Mouse (Mus musculus): ENCODE measurements around the gene Kcns3. TPM values are rescaled to one million over a fixed set of nuclear protein-coding genes. Genes with fewer than 3 reads are reported as not detected.
"Not testable (repeated sequence)": the region's sequence is repeated elsewhere in the genome, so short reads cannot be mapped to it uniquely, and the experiment has no call there.

The Kcns3 gene
- polyA plus RNA-seq, 1 experiment from 2014 or later, result 0.26 TPM

GRCm38 (mm10) chr12:11149421-11150191, 1.2 kb downstream of the Kcns3 start:
- peaks cover 23% of the 10 kb centered on the region for H3K4me1 ChIP-seq
- peak overlapping the region; percentile 68 for H3K4me3 ChIP-seq
- H3K36me3 ChIP-seq, result no peaks in the 10 kb centered on the region
- peaks cover 63% of the 10 kb centered on the region for H3K27me3 ChIP-seq (ENCODE audit: low read depth, poor library complexity, severe bottlenecking)
- peak; percentile 61 for DNase-seq (ENCODE audit: low spot score)
- peak overlapping the region; percentile 13; the same call in 1 of the 2 replicates for H3K27ac ChIP-seq (replicated peaks)
- under 1% methylated on average over 40 of the region's 41 CpGs for WGBS
- no peaks in the 10 kb centered on the region for H3K9me3 ChIP-seq (replicated peaks)

- DNase-seq (ENCODE audit: low spot score), result no peak
- 3% methylated on average over 14 of the region's 14 CpGs for WGBS
- H3K27me3 ChIP-seq (ENCODE audit: low read depth, poor library complexity, severe bottlenecking), result peaks cover 63% of the 10 kb centered on the region
- H3K27ac ChIP-seq (replicated peaks), result no peak overlapping the region
- H3K4me1 ChIP-seq, result peaks cover 23% of the 10 kb centered on the region
- no peaks in the 10 kb centered on the region for H3K36me3 ChIP-seq
- no peaks in the 10 kb centered on the region for H3K9me3 ChIP-seq (replicated peaks)
- H3K4me3 ChIP-seq, result peak overlapping the region; percentile 68
These were observed 1.8 kb downstream of the Kcns3 start for GRCm38 (mm10) chr12:11149121-11149420.

- peaks cover 28% of the 10 kb centered on the region for H3K27me3 ChIP-seq (ENCODE audit: low read depth, poor library complexity, severe bottlenecking)
- DNase-seq (ENCODE audit: low spot score), result no peak
- H3K4me1 ChIP-seq, result peaks cover 11% of the 10 kb centered on the region
- H3K4me3 ChIP-seq, result no peak overlapping the region
- no peak overlapping the region for H3K27ac ChIP-seq (replicated peaks)
- WGBS, result 87% methylated on average over 1 of the region's 1 CpGs
- H3K9me3 ChIP-seq (replicated peaks), result no peaks in the 10 kb centered on the region
- H3K36me3 ChIP-seq, result no peaks in the 10 kb centered on the region
These were observed 6.0 kb downstream of the Kcns3 start for GRCm38 (mm10) chr12:11144894-11145293.

- no peaks in the 10 kb centered on the region for H3K36me3 ChIP-seq
These were observed 18.4 kb downstream of the Kcns3 start for GRCm38 (mm10) chr12:11132418-11132817.

GRCm38 (mm10) chr12:11129188-11129587, 21.7 kb downstream of the Kcns3 start:
- no peaks in the 10 kb centered on the region for H3K27me3 ChIP-seq (ENCODE audit: low read depth, poor library complexity, severe bottlenecking)
- H3K4me3 ChIP-seq, result no peak overlapping the region
- no peaks in the 10 kb centered on the region for H3K9me3 ChIP-seq (replicated peaks)
- no peak for DNase-seq (ENCODE audit: low spot score)
- H3K36me3 ChIP-seq, result no peaks in the 10 kb centered on the region
- H3K4me1 ChIP-seq, result peaks cover 5% of the 10 kb centered on the region; the same call in 1 of the 2 replicates
- no peak overlapping the region for H3K27ac ChIP-seq (replicated peaks)
- 16% methylated on average over 3 of the region's 3 CpGs for WGBS

More at GRCm38 (mm10) chr12:11132418-11132817, 18.4 kb downstream of the Kcns3 start:
- no peaks in the 10 kb centered on the region for H3K27me3 ChIP-seq (ENCODE audit: low read depth, poor library complexity, severe bottlenecking)
- DNase-seq (ENCODE audit: low spot score), result no peak
- no peak overlapping the region for H3K27ac ChIP-seq (replicated peaks)
- H3K4me3 ChIP-seq, result no peak overlapping the region
- peaks cover 5% of the 10 kb centered on the region; the same call in 1 of the 2 replicates for H3K4me1 ChIP-seq
- no peaks in the 10 kb centered on the region for H3K9me3 ChIP-seq (replicated peaks)

- H3K27ac ChIP-seq (replicated peaks), result no peak overlapping the region
- no peaks in the 10 kb centered on the region for H3K27me3 ChIP-seq (ENCODE audit: low read depth, poor library complexity, severe bottlenecking)
- peaks cover 5% of the 10 kb centered on the region; the same call in 1 of the 2 replicates for H3K4me1 ChIP-seq
- H3K4me3 ChIP-seq, result no peak overlapping the region
- WGBS, result 85% methylated on average over 5 of the region's 5 CpGs
- no peaks in the 10 kb centered on the region for H3K36me3 ChIP-seq
- DNase-seq (ENCODE audit: low spot score), result no peak
- H3K9me3 ChIP-seq (replicated peaks), result no peaks in the 10 kb centered on the region
These were observed 24.6 kb downstream of the Kcns3 start for GRCm38 (mm10) chr12:11126186-11126759.

GRCm38 (mm10) chr12:11101565-11101964, 49.3 kb downstream of the Kcns3 start:
- Histone ChIP-seq H3K36me3 (no peaks in the 10 kb centered on the region), H3K4me1 (no peaks in the 10 kb centered on the region), H3K27me3 (ENCODE audit: low read depth, poor library complexity, severe bottlenecking) (no peaks in the 10 kb centered on the region), H3K4me3 (no peak overlapping the region), H3K27ac (replicated peaks) (no peak overlapping the region), H3K9me3 (replicated peaks) (no peaks in the 10 kb centered on the region)
- 76% methylated on average over 3 of the region's 3 CpGs for WGBS
- no peak for DNase-seq (ENCODE audit: low spot score)

GRCm38 (mm10) chr12:11088626-11089372, 62.1 kb downstream of the Kcns3 start:
- Histone ChIP-seq H3K4me3 (no peak overlapping the region), H3K36me3 (no peaks in the 10 kb centered on the region), H3K9me3 (replicated peaks) (no peaks in the 10 kb centered on the region), H3K27me3 (ENCODE audit: low read depth, poor library complexity, severe bottlenecking) (no peaks in the 10 kb centered on the region), H3K4me1 (no peaks in the 10 kb centered on the region), H3K27ac (replicated peaks) (no peak overlapping the region)
- 73% methylated on average over 5 of the region's 5 CpGs for WGBS
- no peak for DNase-seq (ENCODE audit: low spot score)

GRCm38 (mm10) chr12:11086866-11087265, 64.0 kb downstream of the Kcns3 start:
- Histone ChIP-seq H3K9me3 (replicated peaks) (no peaks in the 10 kb centered on the region), H3K27ac (replicated peaks) (no peak overlapping the region), H3K4me3 (no peak overlapping the region), H3K36me3 (no peaks in the 10 kb centered on the region), H3K27me3 (ENCODE audit: low read depth, poor library complexity, severe bottlenecking) (no peaks in the 10 kb centered on the region), H3K4me1 (no peaks in the 10 kb centered on the region)
- DNase-seq (ENCODE audit: low spot score), result no peak
- 77% methylated on average over 5 of the region's 5 CpGs for WGBS

- Histone ChIP-seq H3K27me3 (ENCODE audit: low read depth, poor library complexity, severe bottlenecking) (no peaks in the 10 kb centered on the region), H3K9me3 (replicated peaks) (no peaks in the 10 kb centered on the region), H3K4me3 (no peak overlapping the region), H3K36me3 (no peaks in the 10 kb centered on the region), H3K4me1 (no peaks in the 10 kb centered on the region), H3K27ac (replicated peaks) (no peak overlapping the region)
- 91% methylated on average over 2 of the region's 2 CpGs for WGBS
- DNase-seq (ENCODE audit: low spot score), result no peak
These were observed 79.8 kb downstream of the Kcns3 start for GRCm38 (mm10) chr12:11071079-11071478.

- Histone ChIP-seq H3K27me3 (ENCODE audit: low read depth, poor library complexity, severe bottlenecking) (no peaks in the 10 kb centered on the region), H3K9me3 (replicated peaks) (no peaks in the 10 kb centered on the region), H3K27ac (replicated peaks) (no peak overlapping the region), H3K36me3 (no peaks in the 10 kb centered on the region), H3K4me3 (no peak overlapping the region), H3K4me1 (peaks cover 1% of the 10 kb centered on the region)
- WGBS, result 81% methylated on average over 2 of the region's 2 CpGs
- no peak for DNase-seq (ENCODE audit: low spot score)
These were observed 84.0 kb downstream of the Kcns3 start for GRCm38 (mm10) chr12:11066865-11067264.

GRCm38 (mm10) chr12:11052676-11053075, 98.2 kb downstream of the Kcns3 start:
- H3K36me3 ChIP-seq; H3K27ac ChIP-seq (replicated peaks); DNase-seq (ENCODE audit: low spot score); H3K9me3 ChIP-seq (replicated peaks); H3K4me1 ChIP-seq; H3K4me3 ChIP-seq; H3K27me3 ChIP-seq (ENCODE audit: low read depth, poor library complexity, severe bottlenecking): not testable (repeated sequence)
- 69% methylated on average over 4 of the region's 4 CpGs for WGBS

- no peak for DNase-seq (ENCODE audit: low spot score)
- Histone ChIP-seq H3K4me1 (no peaks in the 10 kb centered on the region), H3K4me3 (no peak overlapping the region), H3K27me3 (ENCODE audit: low read depth, poor library complexity, severe bottlenecking) (no peaks in the 10 kb centered on the region), H3K27ac (replicated peaks) (no peak overlapping the region), H3K9me3 (replicated peaks) (no peaks in the 10 kb centered on the region), H3K36me3 (no peaks in the 10 kb centered on the region)
These were observed 109.0 kb downstream of the Kcns3 start for GRCm38 (mm10) chr12:11041821-11042220.

Data from midbrain, embryonic 10.5 days (tissue).